ENCODE assay signal across 12 mouse cellular contexts in the genomic region with DNA sequence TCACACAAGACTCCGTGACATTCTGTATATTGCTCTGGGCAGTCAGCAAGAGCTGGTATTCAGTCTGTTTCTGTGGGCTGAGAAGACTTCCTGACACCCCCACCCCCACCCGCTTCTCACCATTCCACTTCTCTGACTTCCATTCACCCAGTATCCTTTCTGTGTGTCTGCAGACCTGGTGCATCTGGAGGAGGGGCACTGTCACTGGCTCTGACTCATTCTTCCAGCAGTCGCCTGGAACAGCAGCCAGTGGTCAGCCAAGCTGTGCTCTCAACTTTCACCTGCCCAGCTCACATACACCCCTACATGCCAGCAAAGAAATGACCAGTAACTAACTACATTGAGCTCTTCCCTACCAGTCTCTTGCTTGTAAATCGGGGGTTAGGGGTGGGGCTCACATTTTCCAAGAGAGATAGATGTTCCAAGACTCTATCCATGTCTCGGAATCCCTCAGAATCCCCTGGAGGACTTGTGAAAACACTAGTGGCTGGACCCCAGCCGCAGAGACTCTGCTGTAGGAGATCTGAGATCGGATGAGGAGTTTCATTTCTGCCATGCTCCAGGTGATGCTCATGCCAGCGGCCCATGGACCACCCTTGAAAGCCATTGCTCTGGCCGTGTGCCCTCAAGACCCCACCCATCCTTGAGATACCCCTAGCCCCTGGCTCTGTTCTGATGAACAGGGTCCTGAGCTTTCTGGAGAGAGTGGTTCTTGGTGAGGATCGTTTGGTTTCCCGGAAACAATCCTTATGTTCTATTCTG. TPM values are rescaled to one million over a fixed set of nuclear protein-coding genes. Genes with fewer than 3 reads are reported as not detected.
A peak's percentile ranks its signal among the peaks of the same experiment; 100 is the strongest.
DNase-seq lines count a peak whose midpoint lies in the region; ATAC-seq and TF ChIP-seq lines count a peak whose summit lies in the region.
"Had no signal": no experiment of that assay in that cellular context is flagged by ENCODE, and none has a peak within 500 bp of the region (broad histone marks: within the 10 kb centered on the region; RNA-seq: fewer than 3 reads in every experiment).

No protein-coding gene starts in this region.

- no peak overlapping the region for H3K27ac ChIP-seq in heart, embryonic 10.5 days
- no peak overlapping the region for H3K27ac ChIP-seq in heart, embryonic 12.5 days (ENCODE audit: poor library complexity, severe bottlenecking)
- H3K27ac ChIP-seq in forebrain, embryonic 13.5 days: peak overlapping the region; percentile 88
- 0 out of 2 replicates have a peak overlapping the region, but pooled peaks have one; percentile 29 for H3K27ac ChIP-seq in limb, embryonic 12.5 days
- H3K27ac ChIP-seq: stomach, embryonic 15.5 days had no signal

- no peak for TF ChIP-seq CTCF in C2C12 (IDR thresholded peaks at IDR 0.05; ENCODE audit: control insufficient read depth, insufficient read depth, insufficient read length)

- peak; percentile 73 for DNase-seq in heart, embryonic 10.5 days (ENCODE audit: low spot score)
- no peak for DNase-seq in thymus, postnatal 36 days
- no peak for DNase-seq in lung, postnatal 25 days (ENCODE audit: low spot score)
- no peak for DNase-seq in frontal cortex, postnatal 36 days (ENCODE audit: low spot score in 2 of 2)
- DNase-seq: gastrocnemius, postnatal 14 days; heart, postnatal 36 days; lung, postnatal 36 days had no signal

- H3K79me2 ChIP-seq in C2C12 (ENCODE audit: control insufficient read depth, insufficient read depth): no peaks in the 10 kb centered on the region

- H3K27me3 ChIP-seq in heart, embryonic 10.5 days (ENCODE audit: insufficient read depth, poor library complexity, severe bottlenecking): no peaks in the 10 kb centered on the region
- no peaks in the 10 kb centered on the region for H3K27me3 ChIP-seq in heart, embryonic 12.5 days (replicated peaks)
- no peaks in the 10 kb centered on the region for H3K27me3 ChIP-seq in C2C12 (ENCODE audit: control insufficient read depth, insufficient read depth, insufficient read length)
- H3K27me3 ChIP-seq in forebrain, embryonic 13.5 days: no peaks in the 10 kb centered on the region
- no peaks in the 10 kb centered on the region; the same call in 1 of the 2 replicates for H3K27me3 ChIP-seq in limb, embryonic 12.5 days
- H3K27me3 ChIP-seq: stomach, embryonic 15.5 days had no signal

- H3K4me1 ChIP-seq in heart, embryonic 10.5 days: peaks cover 24% of the 10 kb centered on the region
- peaks cover 16% of the 10 kb centered on the region for H3K4me1 ChIP-seq in heart, embryonic 12.5 days (replicated peaks)
- peaks cover 46% of the 10 kb centered on the region for H3K4me1 ChIP-seq in forebrain, embryonic 13.5 days
- peaks cover 46% of the 10 kb centered on the region for H3K4me1 ChIP-seq in limb, embryonic 12.5 days (replicated peaks)

- H3K79me3 ChIP-seq in C2C12 (ENCODE audit: low read depth): no peaks in the 10 kb centered on the region

- no peaks in the 10 kb centered on the region for H3K9me3 ChIP-seq in heart, embryonic 10.5 days
- H3K9me3 ChIP-seq in heart, embryonic 12.5 days (replicated peaks): no peaks in the 10 kb centered on the region
- H3K9me3 ChIP-seq in forebrain, embryonic 13.5 days (replicated peaks): no peaks in the 10 kb centered on the region
- no peaks in the 10 kb centered on the region for H3K9me3 ChIP-seq in limb, embryonic 12.5 days
- H3K9me3 ChIP-seq: stomach, embryonic 15.5 days had no signal

- H3K9ac ChIP-seq in heart, embryonic 12.5 days: no peak overlapping the region
- H3K9ac ChIP-seq in forebrain, embryonic 13.5 days: no peak overlapping the region
- no peak overlapping the region for H3K9ac ChIP-seq in limb, embryonic 12.5 days (replicated peaks)
- H3K9ac ChIP-seq: stomach, embryonic 15.5 days had no signal

- ATAC-seq in heart, embryonic 12.5 days (ENCODE audit: insufficient number of reproducible peaks, low FRiP score): no peak
- ATAC-seq in forebrain, embryonic 13.5 days: no peak
- ATAC-seq in limb, embryonic 12.5 days (ENCODE audit: insufficient number of reproducible peaks, insufficient read depth, low FRiP score, low TSS enrichment, low read depth): no peak

- H3K36me3 ChIP-seq in heart, embryonic 10.5 days: no peaks in the 10 kb centered on the region
- no peaks in the 10 kb centered on the region for H3K36me3 ChIP-seq in heart, embryonic 12.5 days
- H3K36me3 ChIP-seq in C2C12 (ENCODE audit: control insufficient read depth, insufficient read depth): no peaks in the 10 kb centered on the region
- H3K36me3 ChIP-seq in forebrain, embryonic 13.5 days (ENCODE audit: poor library complexity, severe bottlenecking): no peaks in the 10 kb centered on the region
- H3K36me3 ChIP-seq in limb, embryonic 12.5 days: no peaks in the 10 kb centered on the region
- H3K36me3 ChIP-seq: stomach, embryonic 15.5 days had no signal

- H3K4me2 ChIP-seq in heart, embryonic 12.5 days: no peak overlapping the region
- peak overlapping the region; percentile 50 for H3K4me2 ChIP-seq in forebrain, embryonic 13.5 days
- peak overlapping the region; percentile 43 for H3K4me2 ChIP-seq in limb, embryonic 12.5 days
- H3K4me2 ChIP-seq: stomach, embryonic 15.5 days had no signal

- WGBS in heart, embryonic 10.5 days: 64% methylated on average over 11 of the region's 11 CpGs
- 67% methylated on average over 11 of the region's 11 CpGs for WGBS in heart, embryonic 12.5 days
- WGBS in forebrain, embryonic 13.5 days: 67% methylated on average over 11 of the region's 11 CpGs
- WGBS in limb, embryonic 12.5 days: 72% methylated on average over 11 of the region's 11 CpGs

- H3ac ChIP-seq in C2C12 (ENCODE audit: control insufficient read depth, insufficient read length, low read depth): no peak overlapping the region

- no peak overlapping the region for H3K4me3 ChIP-seq in heart, embryonic 10.5 days
- H3K4me3 ChIP-seq in heart, embryonic 12.5 days: no peak overlapping the region
- H3K4me3 ChIP-seq in C2C12 (ENCODE audit: insufficient read depth, poor library complexity, severe bottlenecking): no peak overlapping the region
- no peak overlapping the region for H3K4me3 ChIP-seq in forebrain, embryonic 13.5 days
- no peak overlapping the region for H3K4me3 ChIP-seq in limb, embryonic 12.5 days (replicated peaks)
- H3K4me3 ChIP-seq: stomach, embryonic 15.5 days had no signal

TF ChIP-seq in C2C12, 6 proteins besides CTCF, POLR2A, EP300 and RAD21:
- TF ChIP-seq MAX (IDR thresholded peaks at IDR 0.05) (no peak), MYOD1 (IDR thresholded peaks at IDR 0.05; ENCODE audit: control insufficient read depth, insufficient read length, low read depth) (peak; percentile 47)

RNA-seq across cellular contexts. Expression of a gene that starts 47.8 kb away (rescaled TPM):
- polyA plus RNA-seq in heart, embryonic 10.5 days (2016; fragmentation: Nextera tagmentation; extraction: Ambion mirVana): 1.7 and 4.3 TPM in 2 replicates
- 1.0 and 1.2 TPM in 2 replicates for polyA plus RNA-seq in heart, embryonic 12.5 days (2016; fragmentation: Nextera tagmentation; extraction: Ambion mirVana)
- polyA plus RNA-seq in C2C12 (2012; fragmentation: generic; extraction: Trizol): 3.4 TPM
- polyA plus RNA-seq in forebrain, embryonic 13.5 days (2015; fragmentation: Nextera tagmentation; extraction: Ambion mirVana): 129 and 139 TPM in 2 replicates
- 13.2 and 15.0 TPM in 2 replicates for polyA plus RNA-seq in limb, embryonic 12.5 days (2016; fragmentation: Nextera tagmentation; extraction: Ambion mirVana)

Comparison
In these comparisons a context has a peak if more than half of its experiments do, and no peak if none do; other contexts are left out.
1. H3K27ac ChIP-seq: peak in forebrain, embryonic 13.5 days (single experiment) and limb, embryonic 12.5 days (single experiment); none in heart, embryonic 10.5 days (single experiment) and heart, embryonic 12.5 days (single experiment).